8 mouse cellular contexts compared by ENCODE assay signal in the genomic region with DNA sequence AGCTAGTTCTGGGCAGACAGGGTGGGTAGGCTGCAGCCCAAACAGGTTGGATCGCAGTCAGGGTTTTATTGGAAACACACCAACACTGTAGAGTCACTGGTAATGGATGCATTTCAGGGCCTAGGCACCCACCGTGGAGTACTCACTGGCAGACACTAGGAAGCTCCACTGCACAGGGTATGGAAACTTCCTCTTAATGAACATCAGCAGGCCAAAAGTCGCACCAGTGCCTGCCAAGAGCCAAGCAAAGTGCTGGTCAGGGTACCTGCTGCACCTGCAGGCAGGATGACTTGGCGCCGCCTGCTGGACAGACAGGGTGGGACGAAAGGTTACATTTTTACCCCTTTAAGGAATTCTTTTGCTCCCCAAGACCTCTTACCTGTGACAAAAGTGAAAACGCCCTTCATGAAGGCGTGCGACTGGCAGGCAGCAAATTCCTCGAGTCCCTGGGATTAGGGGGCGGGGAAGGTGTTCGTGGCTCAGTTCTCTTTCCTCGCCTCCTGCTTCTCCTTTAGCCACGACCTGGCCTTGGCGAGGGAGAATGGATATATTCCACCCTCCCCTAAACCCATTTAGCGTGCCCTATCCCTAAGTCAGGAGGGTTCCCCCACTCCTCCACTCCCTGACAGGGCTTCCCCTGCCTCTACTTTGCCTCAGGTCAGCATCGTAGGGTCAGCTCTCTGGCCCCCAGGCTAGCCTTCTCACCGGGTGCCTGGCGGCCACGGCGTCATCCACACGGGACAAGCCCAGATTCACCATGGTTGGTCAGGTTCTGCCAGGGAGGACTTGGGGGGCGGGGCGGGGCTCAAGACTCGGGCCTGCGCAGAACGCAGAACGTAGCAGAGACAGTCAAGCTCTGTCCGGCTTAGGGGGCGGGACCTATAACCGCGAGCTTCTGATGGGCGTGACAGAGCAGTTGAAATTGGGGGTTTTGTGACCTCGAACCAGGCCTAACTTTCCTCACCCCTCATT. TPM values are rescaled to one million over a fixed set of nuclear protein-coding genes. Genes with fewer than 3 reads are reported as not detected.
DNase-seq lines count a peak whose midpoint lies in the region; ATAC-seq and TF ChIP-seq lines count a peak whose summit lies in the region.

A gene (minus strand): TSS at position 777 of the 972 bp plus-strand sequence.

- no peaks in the 10 kb centered on the region for H3K36me3 ChIP-seq in E14TG2a.4 (ENCODE audit: insufficient read depth, low read length)
- no peaks in the 10 kb centered on the region for H3K36me3 ChIP-seq in forebrain, embryonic 14.5 days (ENCODE audit: control insufficient read depth, insufficient read depth, low read length)

- TF ChIP-seq CTCF in E14TG2a.4 (conservative IDR thresholded peaks at IDR 0.05; ENCODE audit: low read length) = peak; percentile 91
- TF ChIP-seq CTCF in lung, adult 2 months (IDR thresholded peaks at IDR 0.05; ENCODE audit: insufficient read depth, low read length) = peak; percentile 65

- peak; percentile 93 for ATAC-seq in forebrain, embryonic 14.5 days
- peak; percentile 17; the same call in 1 of the 2 replicates for ATAC-seq in neutrophil, adult 5-6 weeks (ENCODE audit: extremely low read depth, insufficient number of reproducible peaks, low FRiP score, poor library complexity, severe bottlenecking)

- peak within 1 kb of the TSS; percentile 67 for H3K9ac ChIP-seq in forebrain, embryonic 14.5 days (ENCODE audit: low read length)

- peaks cover 57% of the 10 kb centered on the region for H3K27me3 ChIP-seq in E14TG2a.4 (ENCODE audit: insufficient read depth, low read length)
- peaks cover 15% of the 10 kb centered on the region for H3K27me3 ChIP-seq in forebrain, embryonic 14.5 days (replicated peaks; ENCODE audit: control insufficient read depth, insufficient read depth, low read length)

- peak; percentile 57; the same call in 1 of the 2 replicates for TF ChIP-seq POLR2A in lung, adult 2 months (IDR thresholded peaks at IDR 0.05; ENCODE audit: borderline replicate concordance, extremely low read depth, low read depth, low read length)

- H3K4me1 ChIP-seq in E14TG2a.4 (replicated peaks; ENCODE audit: low read depth, low read length) = peaks cover 28% of the 10 kb centered on the region
- H3K4me1 ChIP-seq in forebrain, embryonic 14.5 days (ENCODE audit: control insufficient read depth, insufficient read depth, low read length) = peaks cover 7% of the 10 kb centered on the region; the same call in 1 of the 2 replicates
- no peaks in the 10 kb centered on the region for H3K4me1 ChIP-seq in lung, adult 2 months (ENCODE audit: control insufficient read depth, insufficient read depth, low read length)

- no peak within 1 kb of the TSS for H3K27ac ChIP-seq in forebrain, embryonic 14.5 days (ENCODE audit: low read depth, low read length)

- 5% methylated on average over 34 of the region's 34 CpGs for WGBS in forebrain, embryonic 14.5 days
- WGBS in lung, adult 2 months = 6% methylated on average over 34 of the region's 34 CpGs

- H3K4me2 ChIP-seq in forebrain, embryonic 14.5 days (ENCODE audit: low read length) = peak within 1 kb of the TSS; percentile 67

- intact Hi-C loops in heart, postnatal 14 days (cut with DNase I) = no loop called here

- peak; percentile 91 for DNase-seq in cerebellum, adult 11 months
- DNase-seq in forebrain, embryonic 14.5 days (ENCODE audit: low spot score) = peak; percentile 82
- DNase-seq in heart, postnatal 14 days = peak; percentile 84 to 89
- DNase-seq in layer of hippocampus, adult 18-20 months (ENCODE audit: low spot score in 2 of 2) = peak; percentile 77 to 86
- peak; percentile 85 for DNase-seq in lung, adult 2 months
- DNase-seq in thymus, adult 18-20 months = peak; percentile 26 to 27

- H3K4me3 ChIP-seq in E14TG2a.4 (replicated peaks; ENCODE audit: low read length) = peak within 1 kb of the TSS; percentile 80
- H3K4me3 ChIP-seq in forebrain, embryonic 14.5 days (ENCODE audit: low read depth, low read length) = peak within 1 kb of the TSS; percentile 36
- H3K4me3 ChIP-seq in lung, adult 2 months (replicated peaks; ENCODE audit: extremely low read depth, low read depth, low read length) = peak within 1 kb of the TSS; percentile 76

- H3K9me3 ChIP-seq in E14TG2a.4 (ENCODE audit: low read length) = no peaks in the 10 kb centered on the region
- H3K9me3 ChIP-seq in forebrain, embryonic 14.5 days (replicated peaks; ENCODE audit: control insufficient read depth, low read length) = no peaks in the 10 kb centered on the region

RNA-seq across cellular contexts. Expression of the gene that starts here (rescaled TPM):
- 27.9 and 32.8 TPM in 2 replicates for polyA plus RNA-seq in forebrain, embryonic 14.5 days (2014; fragmentation: Nextera tagmentation; extraction: Ambion mirVana)
- total RNA-seq in heart, postnatal 14 days (2021) = 10 to 100 TPM; 16.6 to 22.5 TPM
- 10 to 100 TPM; 16.7 to 17.5 TPM for total RNA-seq in layer of hippocampus, adult 18-20 months (2021)
- polyA plus RNA-seq in lung, adult 2 months (2012; rRNA removed) = 15.0 and 17.0 TPM in 2 replicates
- total RNA-seq in neutrophil, adult 5-6 weeks (2017) = 1.2 and 2.0 TPM in 2 replicates

Comparison
In these comparisons a context has a peak if more than half of its experiments do, and no peak if none do; other contexts are left out.
1. DNase-seq: peak in every context shown above with its lines; median percentile 91 in cerebellum, adult 11 months; 86 in heart, postnatal 14 days; 85 in lung, adult 2 months; 82 in forebrain, embryonic 14.5 days; 82 in layer of hippocampus, adult 18-20 months; 26 in thymus, adult 18-20 months.